Mouse (Mus musculus) liver, adult 2 months (tissue): Measurements from ENCODE around the gene Abcc3. TPM values are rescaled to one million over a fixed set of nuclear protein-coding genes. Genes with fewer than 3 reads are reported as not detected.

Experiments
- DNase-seq: peaks from one replicate; pipeline ENCODE4 v3.0.0-alpha.2; 2011; ENCODE audit warnings: low read depth, low spot score; ENCODE audit errors: extremely low read depth
- H3K27ac ChIP-seq: fragments of 200-500 bp; replicated peaks from 2 replicates; pipeline ENCODE4 v1.5.1; 2012; ENCODE audit warnings: low read depth, mild to moderate bottlenecking, control low read depth, inconsistent platforms, low read length; ENCODE audit not compliant: insufficient read depth
- H3K27me3 ChIP-seq: fragments of 200-500 bp; 2 replicates; pipeline ENCODE4 v1.6.1; 2012; ENCODE audit warnings: mild to moderate bottlenecking, moderate library complexity, low read length, inconsistent platforms; ENCODE audit not compliant: control insufficient read depth, insufficient read depth
- H3K36me3 ChIP-seq: fragments of 200-500 bp; 2 replicates; pipeline ENCODE4 v1.6.1; 2012; ENCODE audit warnings: low read length, inconsistent platforms; ENCODE audit not compliant: control insufficient read depth, insufficient read depth
- H3K4me1 ChIP-seq: fragments of 200-500 bp; 2 replicates; pipeline ENCODE4 v1.6.1; 2011; ENCODE audit warnings: low read length; ENCODE audit not compliant: control insufficient read depth, insufficient read depth
- H3K4me3 ChIP-seq: fragments of 200-500 bp; 2 replicates; pipeline ENCODE4 v1.5.1; 2011; ENCODE audit warnings: low read depth, mild to moderate bottlenecking, control low read depth, low read length, moderate library complexity; ENCODE audit not compliant: insufficient read depth
- H3K79me2 ChIP-seq: fragments of 200-500 bp; 2 replicates; pipeline ENCODE4 v1.6.1; 2012; ENCODE audit warnings: inconsistent platforms, mild to moderate bottlenecking, low read length, moderate library complexity; ENCODE audit not compliant: control insufficient read depth, insufficient read depth
- H3K9ac ChIP-seq: fragments of 200-500 bp; 2 replicates; pipeline ENCODE4 v1.6.1; 2012; ENCODE audit warnings: low read depth, mild to moderate bottlenecking, control low read depth, inconsistent platforms, low read length
- CTCF ChIP-seq: fragments of 200-500 bp; IDR thresholded peaks from 2 replicates; pipeline ENCODE4 v1.5.1; 2011; ENCODE audit warnings: low read depth, low read length, control low read depth
- POLR2A ChIP-seq: fragments of 200-500 bp; IDR thresholded peaks from 2 replicates; pipeline ENCODE4 v1.6.1; 2011; ENCODE audit warnings: low read length, control low read depth; ENCODE audit not compliant: insufficient read depth; ENCODE audit errors: extremely low read depth
- WGBS: fragments of 180-500 bp; shearing (Covaris S2); methylation state at CpG from one replicate; pipeline ENCODE4 v1.1.7; 2018; 5-methylcytosine and 5-hydroxymethylcytosine counted together
- polyA plus RNA-seq: library from polyadenylated mRNA; depleted of rRNA; stranded (reverse); fragments of >200 nt; gene quantifications from 2 replicates; pipeline ENCODE4 v1.2.3, GENCODE M21; 2012
- total RNA-seq: library from RNA; depleted of rRNA; stranded (reverse); fragments of >200 nt; gene quantifications from 2 replicates; pipeline ENCODE4 v1.2.3, GENCODE M21; 2014

Abcc3 gene
- total and polyA plus RNA-seq, 2 experiments, result 180 to 292 TPM

DNA sequence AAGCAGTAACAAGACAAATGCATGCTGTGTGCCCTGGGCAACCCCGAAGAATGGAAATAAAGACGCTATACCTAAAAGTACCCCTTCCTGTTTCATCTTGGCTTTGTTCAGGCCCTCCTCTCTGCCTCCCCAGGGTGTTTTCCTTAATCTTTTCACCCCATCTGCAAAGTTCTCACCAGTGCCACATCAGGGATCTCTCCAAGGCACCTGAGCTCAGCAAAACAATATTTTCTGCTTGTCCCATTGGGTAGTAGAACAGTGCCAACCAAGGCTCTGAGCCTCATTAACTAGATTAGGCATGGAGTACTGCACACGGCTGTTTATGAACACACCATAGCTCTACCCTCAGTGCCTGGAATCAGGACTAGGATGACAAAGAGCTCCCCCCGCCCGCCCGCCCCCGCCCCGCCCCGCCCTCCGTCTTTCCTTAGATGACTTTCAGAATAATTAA is 65.8 kb downstream of the Abcc3 start:
- H3K36me3 ChIP-seq, result no peaks in the 10 kb centered on the region
- H3K9ac ChIP-seq, result peak overlapping the region; percentile 57
- H3K79me2 ChIP-seq, result peaks cover 6% of the 10 kb centered on the region; the same call in 1 of the 2 replicates
- peak overlapping the region; percentile 56 for H3K27ac ChIP-seq
- peak overlapping the region; percentile 18 for H3K4me3 ChIP-seq
- peaks cover 19% of the 10 kb centered on the region for H3K4me1 ChIP-seq
- H3K27me3 ChIP-seq, result no peaks in the 10 kb centered on the region
- 18% methylated on average over 10 of the region's 10 CpGs for WGBS
- DNase-seq, result no peak
- TF ChIP-seq CTCF (no peak), POLR2A (no peak)

DNA sequence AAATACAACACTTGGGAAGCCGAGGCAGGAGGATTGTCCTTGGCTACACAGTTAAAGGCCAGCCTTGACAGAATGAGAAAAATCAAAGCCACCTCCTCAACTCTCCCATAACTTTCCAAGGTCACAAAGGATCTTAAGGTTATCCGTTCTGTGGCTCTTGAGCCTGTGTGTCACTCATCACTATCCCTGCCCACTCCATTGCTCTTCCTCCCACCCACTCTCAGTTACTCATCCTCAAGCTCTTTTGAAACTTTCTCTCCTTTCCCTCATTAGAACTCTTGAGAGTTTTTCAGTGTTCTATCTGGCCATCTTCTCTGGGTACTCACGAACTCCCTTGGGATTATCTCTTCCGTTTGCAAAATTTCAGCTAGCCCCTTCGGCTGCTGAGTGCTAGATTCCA is 68.2 kb downstream of the Abcc3 start:
- 96% methylated on average over 5 of the region's 5 CpGs for whole genome bisulfite sequencing
- no peaks in the 10 kb centered on the region for H3K36me3 ChIP-seq
- DNase-seq, result no peak

DNA sequence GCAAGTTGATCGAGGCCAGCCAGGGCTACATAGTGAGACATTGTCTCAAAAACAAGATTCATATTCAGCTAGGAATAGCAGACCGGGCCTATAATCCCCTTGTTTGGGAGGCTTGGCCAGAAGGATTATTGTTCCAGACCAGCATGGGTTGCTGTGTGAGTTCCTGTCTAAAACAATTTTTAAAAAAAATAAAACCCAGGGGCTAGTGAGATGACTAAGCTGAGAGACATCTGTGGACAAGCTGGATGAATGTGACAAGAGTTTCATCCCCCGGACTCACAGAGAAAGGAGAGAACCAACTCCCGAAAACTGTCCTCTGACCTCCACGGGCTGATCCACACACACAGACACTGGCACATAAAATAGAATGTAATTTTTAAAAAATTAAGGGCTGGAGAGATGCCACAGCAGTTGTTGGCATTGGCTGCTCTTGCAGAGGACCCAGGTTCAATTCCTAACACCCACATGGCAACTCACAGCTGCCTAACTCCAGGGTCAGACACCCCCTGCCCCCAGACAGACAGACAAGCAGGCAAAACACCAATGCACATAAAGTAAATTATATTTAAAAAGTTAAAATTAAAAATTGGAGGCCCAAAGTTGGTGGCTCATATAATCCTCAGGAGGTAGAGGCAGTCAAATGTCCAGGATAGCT is 69.4 kb downstream of the Abcc3 start:
- 92% methylated on average over 5 of the region's 5 CpGs for WGBS
- Histone ChIP-seq H3K27ac (no peak overlapping the region), H3K79me2 (peaks cover 24% of the 10 kb centered on the region; the same call in 1 of the 2 replicates), H3K9ac (no peak overlapping the region), H3K4me1 (peaks cover 12% of the 10 kb centered on the region), H3K4me3 (no peak overlapping the region), H3K36me3 (no peaks in the 10 kb centered on the region), H3K27me3 (no peaks in the 10 kb centered on the region)
- no peak for DNase-seq
- TF ChIP-seq POLR2A (no peak), CTCF (no peak)

More for the DNA sequence above, 68.2 kb downstream of the Abcc3 start:
- Histone ChIP-seq H3K9ac (no peak overlapping the region), H3K27ac (no peak overlapping the region), H3K27me3 (no peaks in the 10 kb centered on the region), H3K4me3 (no peak overlapping the region), H3K4me1 (peaks cover 10% of the 10 kb centered on the region), H3K79me2 (peaks cover 16% of the 10 kb centered on the region; the same call in 1 of the 2 replicates)
- TF ChIP-seq CTCF (no peak), POLR2A (no peak)

DNA sequence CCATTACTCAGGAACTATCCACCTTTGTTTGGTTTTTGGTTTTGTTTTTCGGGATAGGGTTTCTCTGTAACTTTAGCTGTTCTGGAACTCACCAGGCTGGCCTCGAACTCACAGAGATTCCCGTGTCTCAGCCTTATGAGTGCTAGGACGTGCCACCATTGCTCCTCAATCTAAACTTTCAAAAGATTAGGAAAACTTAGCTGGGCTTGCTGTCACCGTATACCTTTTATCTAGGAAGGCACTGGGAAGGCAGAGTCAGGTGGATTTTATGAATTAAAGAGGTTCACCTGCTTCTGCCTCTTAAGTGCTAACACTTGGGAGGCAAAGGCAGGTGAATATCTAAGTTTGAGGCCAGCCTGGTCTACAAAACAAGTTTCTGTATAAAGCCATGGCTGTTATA is 70.2 kb downstream of the Abcc3 start:
- H3K27me3 ChIP-seq, result no peaks in the 10 kb centered on the region
- WGBS, result 34% methylated on average over 5 of the region's 5 CpGs
- H3K9ac ChIP-seq, result peak overlapping the region; percentile 37; the same call in 1 of the 2 replicates
- DNase-seq, result no peak
- H3K36me3 ChIP-seq, result no peaks in the 10 kb centered on the region
- no peak overlapping the region for H3K4me3 ChIP-seq
- TF ChIP-seq POLR2A (no peak), CTCF (no peak)
- H3K4me1 ChIP-seq, result peaks cover 18% of the 10 kb centered on the region
- peak overlapping the region; percentile 81 for H3K27ac ChIP-seq
- H3K79me2 ChIP-seq, result peaks cover 28% of the 10 kb centered on the region; the same call in 1 of the 2 replicates

DNA sequence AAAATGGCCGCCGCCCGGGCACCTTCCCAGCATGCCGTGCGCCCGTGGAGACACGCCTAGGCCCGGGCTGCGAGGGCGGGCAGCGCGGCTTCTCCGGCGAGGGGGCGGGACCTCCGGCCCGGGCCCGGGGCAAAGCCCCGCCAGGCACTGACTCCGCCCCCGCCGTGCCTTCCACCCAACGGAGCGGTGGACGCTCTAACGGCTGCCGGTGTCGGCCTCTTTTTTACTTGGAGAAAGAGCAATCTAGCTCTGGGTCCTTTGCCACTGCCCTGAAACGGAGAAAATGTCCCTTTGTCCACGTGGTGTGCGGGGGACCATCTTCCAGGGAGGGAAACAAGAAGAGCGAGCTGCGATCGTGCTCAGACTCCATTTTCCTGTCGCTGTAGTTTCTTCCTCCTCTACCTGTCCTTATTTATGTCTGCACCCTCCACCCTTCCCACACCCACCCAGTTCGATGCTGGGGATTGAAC is 70.8 kb downstream of the Abcc3 start, which contains the start of gene Luc7l3:
TSS of gene Luc7l3 (minus strand) at position 58 of the 470 bp plus-strand sequence.
- Histone ChIP-seq H3K4me3 (peak within 1 kb of the TSS; percentile 97), H3K9ac (peak within 1 kb of the TSS; percentile 98), H3K36me3 (no peaks in the 10 kb centered on the region), H3K27me3 (no peaks in the 10 kb centered on the region), H3K79me2 (peaks cover 34% of the 10 kb centered on the region; the same call in 1 of the 2 replicates), H3K27ac (peak within 1 kb of the TSS; percentile 90), H3K4me1 (peaks cover 22% of the 10 kb centered on the region)
- TF ChIP-seq POLR2A (peak; percentile 84; the same call in 1 of the 2 replicates), CTCF (no peak)
- DNase-seq, result peak; percentile 74
- under 1% methylated on average over 36 of the region's 36 CpGs for WGBS
